Mouse (Mus musculus) adrenal gland (tissue): ENCODE results near the gene Vmn1r72.
"Not testable (repeated sequence)": the region's sequence is repeated elsewhere in the genome, so short reads cannot be mapped to it uniquely, and the experiment has no call there.

Source experiments
- intact Hi-C: fragments of 180-260 bp; cut with DNase I; formaldehyde crosslinking; loops from one replicate; pipeline ENCODE4 v1.15.1; 2025
- long read RNA-seq, 2 experiments: library from polyadenylated mRNA; unstranded; transcript quantifications; one replicate each; pipeline ENCODE4 v2.0.0; 2020; ENCODE audit warnings: borderline replicate concordance in 1 of 2; ENCODE audit not compliant: insufficient replicate concordance in 1 of 2

Vmn1r72 gene
- long read RNA-seq, experiment 1 = 0 reads
- long read RNA-seq, experiment 2 = 0 reads

DNA sequence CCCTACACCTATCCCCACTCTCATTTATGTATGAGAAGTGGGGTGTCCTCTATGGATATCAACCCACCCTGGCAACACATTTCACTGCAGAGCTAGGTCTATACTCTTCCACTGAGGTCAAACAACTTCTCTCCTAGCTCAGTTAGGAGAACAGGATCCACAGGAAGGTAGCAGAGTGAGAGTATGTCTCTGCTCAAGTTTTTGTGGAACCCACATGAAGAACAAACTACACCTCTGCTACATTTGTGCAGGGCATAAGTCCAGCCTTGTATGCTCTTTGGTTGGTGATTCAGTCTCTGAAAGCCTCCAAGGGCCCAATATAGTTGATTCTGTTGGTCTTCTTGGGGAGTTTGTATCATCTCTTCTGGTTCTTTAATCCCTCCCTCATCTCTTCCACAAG is at the start of gene Vmn1r72:
Gene Vmn1r72 (minus strand): TSS at position 101 of the 400 bp plus-strand sequence.
- intact Hi-C loops = not testable (repeated sequence)

- intact Hi-C loops = not testable (repeated sequence)
Measured at GRCm38 (mm10) chr7:11617082-11617481, 62.9 kb downstream of the Vmn1r72 start.
